Mouse (Mus musculus): Measurements from ENCODE around the gene Atg101. TPM values are rescaled to one million over a fixed set of nuclear protein-coding genes. Genes with fewer than 3 reads are reported as not detected.

The Atg101 gene
- polyA plus RNA-seq, 1 experiment from 2014 or later: 69.9 TPM

- no peaks in the 10 kb centered on the region for H3K36me3 ChIP-seq
- no peak overlapping the region for H3K4me2 ChIP-seq (replicated peaks)
- no peak for ATAC-seq (ENCODE audit: insufficient number of reproducible peaks, low FRiP score, low TSS enrichment, low read depth)
- no peak overlapping the region; the same call in 1 of the 2 replicates for H3K27ac ChIP-seq (replicated peaks)
- H3K4me1 ChIP-seq: peaks cover 45% of the 10 kb centered on the region
- no peaks in the 10 kb centered on the region for H3K9me3 ChIP-seq (replicated peaks)
- WGBS: 18% methylated on average over 8 of the region's 8 CpGs
- H3K27me3 ChIP-seq: no peaks in the 10 kb centered on the region
- H3K4me3 ChIP-seq (replicated peaks): no peak overlapping the region
- no peak overlapping the region for H3K9ac ChIP-seq
Measured at GRCm38 (mm10) chr15:101242645-101243044, 41.4 kb upstream of the Atg101 start.

DNA sequence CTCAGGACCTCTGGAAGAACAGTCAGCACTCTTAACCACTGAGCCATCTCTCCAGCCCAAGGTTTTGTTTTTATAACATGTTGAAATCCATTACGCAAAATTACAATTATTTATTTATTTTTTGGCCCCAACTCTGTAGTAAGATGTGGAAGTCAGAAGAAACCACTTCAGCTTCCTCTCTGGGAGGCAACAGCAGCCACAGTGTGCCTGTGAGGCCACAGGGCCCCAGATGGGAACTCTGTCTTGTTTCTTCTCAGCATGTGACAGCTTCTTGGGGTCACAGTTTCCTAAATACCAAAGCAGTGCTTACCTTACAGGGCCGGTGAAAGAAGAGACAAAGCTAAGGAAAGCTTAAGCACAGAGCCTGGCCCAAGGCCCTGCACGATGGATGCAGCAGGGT, 40.1 kb upstream of the Atg101 start:
- Histone ChIP-seq H3K36me3 (no peaks in the 10 kb centered on the region), H3K4me3 (replicated peaks) (no peak overlapping the region), H3K9me3 (replicated peaks) (no peaks in the 10 kb centered on the region), H3K27ac (replicated peaks) (no peak overlapping the region), H3K9ac (no peak overlapping the region), H3K27me3 (no peaks in the 10 kb centered on the region), H3K4me1 (peaks cover 49% of the 10 kb centered on the region), H3K4me2 (replicated peaks) (no peak overlapping the region)
- ATAC-seq (ENCODE audit: insufficient number of reproducible peaks, low FRiP score, low TSS enrichment, low read depth): no peak
- WGBS: 69% methylated on average over 3 of the region's 3 CpGs

GRCm38 (mm10) chr15:101246231-101247154, 37.6 kb upstream of the Atg101 start:
- Histone ChIP-seq H3K27ac (replicated peaks) (peak overlapping the region; percentile 96), H3K9me3 (replicated peaks) (no peaks in the 10 kb centered on the region)
- WGBS: under 1% methylated on average over 56 of the region's 56 CpGs

DNA sequence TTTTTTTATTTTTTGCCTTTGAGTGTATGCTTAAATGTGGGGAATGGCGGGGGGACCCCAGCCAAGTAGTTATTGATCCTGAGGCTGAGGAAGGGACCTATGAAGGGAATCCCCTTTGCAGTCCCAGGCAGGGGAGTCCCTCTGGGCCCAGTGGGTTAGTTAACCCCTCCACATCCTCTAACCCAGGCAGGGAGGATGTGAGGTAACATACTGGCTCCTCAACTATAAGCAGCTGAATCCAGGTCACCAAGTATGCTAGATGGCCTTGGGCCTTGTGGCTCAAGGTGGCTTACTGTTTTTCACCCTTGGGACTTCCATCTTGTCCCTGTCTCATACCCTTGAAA, 36.9 kb upstream of the Atg101 start:
- H3K27me3 ChIP-seq: no peaks in the 10 kb centered on the region
- 44% methylated on average over 1 of the region's 1 CpGs for WGBS
- H3K4me1 ChIP-seq: peaks cover 33% of the 10 kb centered on the region
- peak overlapping the region; percentile 96 for H3K27ac ChIP-seq (replicated peaks)
- no peaks in the 10 kb centered on the region for H3K9me3 ChIP-seq (replicated peaks)
- peak overlapping the region; percentile 72 for H3K4me2 ChIP-seq (replicated peaks)
- H3K9ac ChIP-seq: no peak overlapping the region
- H3K4me3 ChIP-seq (replicated peaks): peak overlapping the region; percentile 51
- H3K36me3 ChIP-seq: no peaks in the 10 kb centered on the region
- no peak for ATAC-seq (ENCODE audit: insufficient number of reproducible peaks, low FRiP score, low TSS enrichment, low read depth)

More at GRCm38 (mm10) chr15:101246231-101247154, 37.6 kb upstream of the Atg101 start:
- peak overlapping the region; percentile 72 for H3K4me2 ChIP-seq (replicated peaks)
- ATAC-seq (ENCODE audit: insufficient number of reproducible peaks, low FRiP score, low TSS enrichment, low read depth): peak; percentile 96
- no peaks in the 10 kb centered on the region for H3K27me3 ChIP-seq
- peak overlapping the region; percentile 51 for H3K4me3 ChIP-seq (replicated peaks)
- peak overlapping the region; percentile 42 for H3K9ac ChIP-seq
- H3K36me3 ChIP-seq: no peaks in the 10 kb centered on the region
- H3K4me1 ChIP-seq: peaks cover 36% of the 10 kb centered on the region

- H3K4me2 ChIP-seq (replicated peaks): no peak overlapping the region
- no peaks in the 10 kb centered on the region for H3K36me3 ChIP-seq
- no peak overlapping the region for H3K4me3 ChIP-seq (replicated peaks)
- H3K27ac ChIP-seq (replicated peaks): peak overlapping the region; percentile 83
- H3K27me3 ChIP-seq: no peaks in the 10 kb centered on the region
- H3K4me1 ChIP-seq: peaks cover 28% of the 10 kb centered on the region
- H3K9me3 ChIP-seq (replicated peaks): no peaks in the 10 kb centered on the region
- no peak overlapping the region for H3K9ac ChIP-seq
- WGBS: 37% methylated on average over 5 of the region's 5 CpGs
- ATAC-seq (ENCODE audit: insufficient number of reproducible peaks, low FRiP score, low TSS enrichment, low read depth): no peak
Measured at GRCm38 (mm10) chr15:101248029-101248710, 35.9 kb upstream of the Atg101 start.

GRCm38 (mm10) chr15:101250220-101250800, 33.8 kb upstream of the Atg101 start:
- Histone ChIP-seq H3K4me3 (replicated peaks) (no peak overlapping the region), H3K4me1 (peaks cover 39% of the 10 kb centered on the region), H3K27me3 (no peaks in the 10 kb centered on the region), H3K9me3 (replicated peaks) (no peaks in the 10 kb centered on the region), H3K27ac (replicated peaks) (no peak overlapping the region), H3K36me3 (no peaks in the 10 kb centered on the region), H3K4me2 (replicated peaks) (no peak overlapping the region), H3K9ac (no peak overlapping the region)
- 80% methylated on average over 9 of the region's 9 CpGs for WGBS
- no peak for ATAC-seq (ENCODE audit: insufficient number of reproducible peaks, low FRiP score, low TSS enrichment, low read depth)

GRCm38 (mm10) chr15:101251930-101252329, 32.1 kb upstream of the Atg101 start:
- Histone ChIP-seq H3K4me3 (replicated peaks) (no peak overlapping the region), H3K27ac (replicated peaks) (no peak overlapping the region), H3K36me3 (no peaks in the 10 kb centered on the region), H3K4me1 (peaks cover 26% of the 10 kb centered on the region), H3K27me3 (no peaks in the 10 kb centered on the region), H3K9me3 (replicated peaks) (no peaks in the 10 kb centered on the region), H3K9ac (no peak overlapping the region), H3K4me2 (replicated peaks) (no peak overlapping the region)
- ATAC-seq (ENCODE audit: insufficient number of reproducible peaks, low FRiP score, low TSS enrichment, low read depth): no peak
- WGBS: 89% methylated on average over 5 of the region's 5 CpGs

GRCm38 (mm10) chr15:101252614-101253013, 31.5 kb upstream of the Atg101 start:
- H3K4me2 ChIP-seq (replicated peaks): no peak overlapping the region
- H3K4me1 ChIP-seq: peaks cover 23% of the 10 kb centered on the region
- no peak overlapping the region for H3K9ac ChIP-seq
- 80% methylated on average over 6 of the region's 6 CpGs for WGBS
- H3K36me3 ChIP-seq: no peaks in the 10 kb centered on the region
- H3K9me3 ChIP-seq (replicated peaks): no peaks in the 10 kb centered on the region
- H3K27ac ChIP-seq (replicated peaks): no peak overlapping the region
- ATAC-seq (ENCODE audit: insufficient number of reproducible peaks, low FRiP score, low TSS enrichment, low read depth): no peak
- no peak overlapping the region for H3K4me3 ChIP-seq (replicated peaks)
- H3K27me3 ChIP-seq: no peaks in the 10 kb centered on the region

DNA sequence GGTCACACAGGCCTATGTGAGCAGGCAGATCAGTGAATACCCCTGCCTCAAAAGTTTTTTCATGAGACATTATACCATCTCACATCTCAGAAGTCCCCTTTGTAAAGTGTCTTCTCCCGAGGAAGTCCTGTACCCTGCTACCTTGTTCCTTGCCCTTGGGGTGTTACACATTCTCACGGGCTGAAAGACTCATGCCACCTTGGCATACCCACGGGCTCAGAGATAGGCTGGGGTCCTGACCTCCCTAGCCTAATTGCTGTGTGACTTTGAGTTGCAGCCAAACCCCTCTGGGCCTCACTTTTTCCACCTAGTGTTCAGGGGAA, 30.5 kb upstream of the Atg101 start:
- H3K4me1 ChIP-seq: peaks cover 18% of the 10 kb centered on the region
- peak overlapping the region; percentile 54 for H3K9ac ChIP-seq
- no peak overlapping the region; the same call in 1 of the 2 replicates for H3K27ac ChIP-seq (replicated peaks)
- WGBS: 21% methylated on average over 3 of the region's 3 CpGs
- peak overlapping the region; percentile 57 for H3K4me3 ChIP-seq (replicated peaks)
- peak overlapping the region; percentile 83 for H3K4me2 ChIP-seq (replicated peaks)
- no peaks in the 10 kb centered on the region for H3K27me3 ChIP-seq
- no peaks in the 10 kb centered on the region for H3K36me3 ChIP-seq
- ATAC-seq (ENCODE audit: insufficient number of reproducible peaks, low FRiP score, low TSS enrichment, low read depth): no peak
- H3K9me3 ChIP-seq (replicated peaks): no peaks in the 10 kb centered on the region

DNA sequence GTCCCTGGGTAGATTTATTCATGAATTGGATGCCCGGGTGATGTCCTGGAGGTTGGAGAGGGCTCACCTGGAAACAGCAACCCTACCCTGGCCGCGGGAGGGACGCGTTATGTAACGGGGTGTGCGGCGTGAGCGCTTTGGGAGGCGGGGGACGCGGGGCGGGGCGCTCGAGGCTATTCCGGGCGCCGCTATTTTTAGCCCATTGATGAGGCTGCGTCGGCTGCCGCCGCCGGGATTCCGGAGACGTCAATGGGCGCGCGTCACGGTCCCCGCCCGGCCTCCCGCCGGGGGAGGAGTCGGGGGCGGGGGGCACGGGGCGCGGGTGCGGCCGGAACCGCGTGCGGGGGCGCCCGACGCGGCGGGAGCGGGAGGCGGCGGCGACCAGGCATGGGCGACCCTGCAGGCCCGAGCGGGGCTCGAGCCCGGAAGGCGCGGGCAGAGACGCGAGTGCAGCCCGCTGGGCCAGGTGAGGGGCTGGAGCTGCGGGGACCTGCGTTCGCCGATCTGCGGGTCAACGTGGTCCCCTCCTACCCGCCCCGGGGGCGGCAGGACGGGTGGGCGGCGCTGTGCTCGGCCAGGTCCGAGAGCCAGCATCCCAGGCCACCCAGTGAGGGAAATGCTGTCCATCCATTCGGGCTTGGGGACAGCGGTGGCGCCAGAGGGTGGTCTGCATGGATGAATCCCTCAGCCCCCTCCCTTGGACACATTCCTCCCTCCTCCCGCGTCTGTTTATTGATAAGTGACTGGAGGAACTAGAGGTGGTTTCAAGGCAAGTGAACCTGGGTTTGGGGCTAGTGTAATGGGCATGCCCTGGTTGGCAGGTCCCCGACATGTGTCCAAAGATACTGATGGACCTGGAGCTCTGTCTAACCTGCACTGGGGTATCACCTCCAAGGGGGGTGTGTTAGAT, 29.9 kb upstream of the Atg101 start, which contains the start of gene Nr4a1:
Nr4a1 (plus strand) TSS at position 384 of the 910 bp plus-strand sequence.
- 2% methylated on average over 76 of the region's 82 CpGs for WGBS
- no peaks in the 10 kb centered on the region for H3K36me3 ChIP-seq
- H3K4me1 ChIP-seq: peaks cover 18% of the 10 kb centered on the region
- peak within 1 kb of the TSS; percentile 54 for H3K9ac ChIP-seq
- peak within 1 kb of the TSS; percentile 83 for H3K4me2 ChIP-seq (replicated peaks)
- no peaks in the 10 kb centered on the region for H3K9me3 ChIP-seq (replicated peaks)
- H3K4me3 ChIP-seq (replicated peaks): peak within 1 kb of the TSS; percentile 57
- peak; percentile 70 for ATAC-seq (ENCODE audit: insufficient number of reproducible peaks, low FRiP score, low TSS enrichment, low read depth)
- H3K27ac ChIP-seq (replicated peaks): peak within 1 kb of the TSS; percentile 65
- H3K27me3 ChIP-seq: no peaks in the 10 kb centered on the region
